Mouse (Mus musculus) lung, postnatal 36 days (tissue): ENCODE results near the gene Pask.

Experiments
- DNase-seq: peaks from one replicate; pipeline ENCODE4 v3.0.0; 2022; ENCODE audit warnings: mixed read lengths

The Pask gene

DNA sequence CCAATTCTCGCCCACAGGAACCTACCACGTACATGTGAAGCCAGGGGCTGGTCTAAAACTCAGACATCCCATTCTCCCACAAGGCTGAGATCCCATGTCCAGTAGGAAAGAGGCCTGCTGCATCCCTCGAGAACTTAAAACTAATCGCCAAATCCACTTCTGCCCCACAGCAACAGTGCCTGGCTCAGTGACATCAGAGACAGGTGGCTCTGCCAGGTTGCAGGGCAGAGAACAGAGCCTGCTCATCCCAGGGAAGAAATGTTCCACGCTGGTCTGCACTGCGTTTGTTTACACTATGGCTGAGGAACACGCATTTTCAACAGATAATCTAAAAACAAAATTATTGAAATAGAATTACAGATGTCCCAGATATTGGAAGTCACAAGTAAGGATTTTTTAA, 66.2 kb downstream of the Pask start:
- no peak for DNase-seq

DNA sequence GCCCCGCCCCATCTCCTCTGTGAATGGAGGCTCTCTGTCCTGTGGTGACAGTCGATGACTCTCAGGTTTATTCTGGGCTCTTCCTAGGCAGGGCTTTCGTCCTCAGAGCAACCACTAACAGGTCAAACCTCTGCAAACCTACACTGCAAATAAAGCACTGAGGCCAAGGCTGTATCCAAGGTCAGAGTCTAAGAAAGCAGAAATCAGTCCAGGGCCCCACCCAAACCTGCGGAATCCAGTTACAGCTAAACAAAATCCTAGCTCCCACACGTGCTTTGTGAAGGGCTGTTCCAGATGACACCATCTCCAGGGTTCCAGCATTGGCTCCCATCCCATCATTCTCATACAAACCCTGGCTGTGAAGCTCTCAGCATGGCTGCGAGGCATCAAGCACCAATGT, 67.7 kb downstream of the Pask start:
- DNase-seq = no peak

DNA sequence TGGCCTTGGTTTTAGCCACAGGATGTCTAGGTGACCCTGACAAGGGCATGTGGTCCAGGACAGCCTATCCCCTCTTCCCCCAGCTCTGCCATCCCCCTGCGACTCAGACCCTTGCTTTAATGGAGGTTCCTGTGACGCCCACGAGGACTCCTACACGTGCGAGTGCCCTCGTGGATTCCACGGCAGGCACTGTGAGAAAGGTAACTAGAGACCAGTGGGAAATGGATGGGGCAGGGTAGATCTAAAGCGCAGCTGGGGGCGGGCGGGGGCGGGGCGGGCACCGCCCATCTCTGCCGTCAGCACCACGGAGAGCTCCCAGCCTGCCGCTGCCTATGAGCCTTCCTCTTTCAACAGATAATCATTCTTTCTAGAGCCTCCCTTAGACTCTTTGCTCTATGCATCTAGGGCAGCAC, 70.9 kb downstream of the Pask start:
- DNase-seq = peak; percentile 19

DNA sequence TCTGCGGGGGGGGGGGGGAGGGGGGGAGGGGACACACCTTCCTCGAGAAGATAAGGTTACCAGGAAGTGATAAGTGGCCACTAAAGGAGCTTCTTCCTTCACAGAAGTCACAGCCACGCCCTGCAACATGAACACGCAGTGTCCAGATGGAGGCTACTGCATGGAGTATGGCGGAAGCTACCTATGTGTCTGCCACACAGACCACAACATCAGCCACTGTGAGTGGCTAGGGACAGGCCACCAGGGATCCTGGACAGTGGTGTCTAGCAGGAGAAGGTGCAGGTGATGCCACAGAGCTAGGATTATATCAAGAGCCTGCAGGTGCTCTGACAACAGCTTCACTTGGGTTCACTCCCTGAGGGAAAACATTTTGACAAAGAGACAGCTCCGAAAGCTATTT, 71.5 kb downstream of the Pask start:
- DNase-seq = no peak

DNA sequence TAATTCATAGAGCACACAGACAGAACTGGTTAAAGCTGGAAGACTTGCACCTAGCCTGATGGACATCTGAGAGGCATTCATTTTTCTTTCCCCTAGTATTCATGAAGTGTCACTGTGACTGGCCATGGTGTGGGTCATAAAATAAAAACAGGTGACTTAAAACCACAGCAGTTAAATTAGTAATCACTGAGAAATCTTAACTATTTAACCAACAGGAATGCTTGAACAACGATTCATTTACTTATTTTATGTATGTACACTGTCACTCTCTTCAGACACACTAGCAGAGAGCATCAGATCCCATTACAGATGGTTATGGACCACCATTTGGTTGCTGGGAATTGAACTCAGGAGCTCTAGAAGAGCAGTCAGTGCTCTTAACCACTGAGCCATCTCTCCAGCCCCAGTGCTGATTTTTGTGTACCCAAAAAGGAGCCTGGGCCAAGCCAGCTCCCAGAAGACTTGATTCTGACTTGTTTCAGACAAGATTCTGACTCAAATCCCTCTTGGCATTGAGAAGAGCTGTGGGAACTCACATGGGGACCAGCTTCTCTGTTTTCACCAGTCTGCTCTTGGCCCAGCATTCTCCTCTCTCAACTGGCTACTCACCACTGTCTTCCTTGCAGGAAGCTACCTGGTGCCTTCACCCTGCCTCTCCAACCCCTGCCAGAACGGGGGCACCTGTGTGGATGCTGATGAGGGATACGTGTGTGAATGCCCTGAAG, 72.6 kb downstream of the Pask start:
- no peak for DNase-seq

DNA sequence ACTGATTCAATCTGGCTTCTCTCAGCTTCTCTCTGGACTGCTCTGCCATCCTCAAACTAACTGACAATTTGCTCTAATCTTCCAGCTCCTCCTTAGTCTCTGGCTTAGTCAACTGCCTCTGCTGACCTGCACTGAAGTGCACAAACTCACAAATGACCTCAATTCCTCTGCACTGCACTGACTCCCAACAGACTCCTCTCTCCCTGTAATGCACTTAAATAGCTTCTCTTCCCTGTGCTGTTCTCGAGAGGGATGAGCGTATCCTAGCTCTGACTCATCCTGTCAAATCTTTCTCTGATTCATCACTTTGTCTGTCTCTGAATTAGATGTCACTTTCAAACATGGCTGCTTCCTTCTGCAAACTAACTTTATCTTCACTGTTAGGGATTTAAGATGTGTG, 75.0 kb downstream of the Pask start:
- no peak for DNase-seq

DNA sequence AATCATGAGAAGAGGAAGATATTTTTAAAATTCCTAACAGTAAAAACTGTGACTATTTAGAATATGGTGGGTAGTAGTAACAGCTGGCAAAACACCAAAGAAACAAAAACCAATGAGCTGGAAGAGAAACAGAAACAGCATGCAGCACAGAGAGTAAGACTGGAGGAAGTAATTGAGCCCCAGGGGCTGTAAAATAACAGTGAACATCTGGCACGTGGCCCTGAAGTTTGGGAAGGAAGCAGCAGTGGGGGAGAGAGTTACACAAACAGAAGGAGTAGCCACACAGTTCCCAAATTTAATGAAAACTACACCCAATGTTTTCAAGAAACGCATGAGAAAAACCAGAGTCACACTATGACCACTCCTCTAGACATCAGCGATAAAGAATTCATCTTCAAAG, 76.1 kb downstream of the Pask start:
- no peak for DNase-seq
